Mouse (Mus musculus) midbrain, embryonic 16.5 days (tissue): Measurements from ENCODE around the gene Olfr1175-ps. TPM values are rescaled to one million over a fixed set of nuclear protein-coding genes. Genes with fewer than 3 reads are reported as not detected.

Experiments
- ATAC-seq: fragments of 200-750 bp; cut with Nextera tagmentation; 2 replicates; pipeline ENCODE4 v1.8.0; 2017; ENCODE audit warnings: moderate TSS enrichment
- H3K27ac ChIP-seq: fragments of 300-500 bp; sonication (generic); 2 replicates; pipeline ENCODE4 v1.5.1; 2014; ENCODE audit warnings: mild to moderate bottlenecking, low read length, mixed read lengths
- H3K27me3 ChIP-seq: fragments of 300-500 bp; sonication (generic); 2 replicates; pipeline ENCODE4 v1.6.1; 2014; ENCODE audit warnings: low read depth, low read length, mixed read lengths; ENCODE audit not compliant: control insufficient read depth, insufficient read depth
- H3K36me3 ChIP-seq: fragments of 300-500 bp; sonication (generic); 2 replicates; pipeline ENCODE4 v1.6.1; 2014; ENCODE audit warnings: mild to moderate bottlenecking, low read length, moderate library complexity, mixed read lengths; ENCODE audit not compliant: control insufficient read depth, insufficient read depth
- H3K4me1 ChIP-seq: fragments of 300-500 bp; sonication (generic); 2 replicates; pipeline ENCODE4 v1.6.1; 2014; ENCODE audit warnings: mild to moderate bottlenecking, low read length, mixed read lengths; ENCODE audit not compliant: control insufficient read depth, insufficient read depth
- H3K4me2 ChIP-seq: fragments of 300-500 bp; sonication (generic); 2 replicates; pipeline ENCODE4 v1.6.1; 2014; ENCODE audit warnings: mild to moderate bottlenecking, low read length, mixed read lengths
- H3K4me3 ChIP-seq: fragments of 300-500 bp; sonication (generic); 2 replicates; pipeline ENCODE4 v1.5.1; 2014; ENCODE audit warnings: low read depth, mild to moderate bottlenecking, low read length, moderate library complexity, mixed read lengths
- H3K9ac ChIP-seq: fragments of 300-500 bp; sonication (generic); 2 replicates; pipeline ENCODE4 v1.6.1; 2014; ENCODE audit warnings: low read depth, low read length, mixed read lengths
- H3K9me3 ChIP-seq: fragments of 300-500 bp; sonication (generic); replicated peaks from 2 replicates; pipeline ENCODE4 v1.6.1; 2014; ENCODE audit warnings: mild to moderate bottlenecking, low read length, mixed read lengths; ENCODE audit not compliant: control insufficient read depth, poor library complexity, severe bottlenecking
- WGBS: fragments of 180-500 bp; shearing (Covaris S2); extraction: QIAGEN DNeasy Blood & Tissue Kit; methylation state at CpG from one replicate; pipeline ENCODE4 v1.1.7; 2014; 5-methylcytosine and 5-hydroxymethylcytosine counted together
- polyA plus RNA-seq: library from polyadenylated mRNA; unstranded; fragments of >200 nt; fragmentation: Nextera tagmentation; extraction: Ambion mirVana; gene quantifications from 2 replicates; pipeline ENCODE4 v1.2.1, GENCODE M21; 2015

Gene Olfr1175-ps
- not detected in 2 replicates for polyA plus RNA-seq

- ATAC-seq = no peak
- H3K4me3 ChIP-seq = no peak within 1 kb of the TSS
- H3K4me2 ChIP-seq = no peak within 1 kb of the TSS
- H3K36me3 ChIP-seq = no peaks in the 10 kb centered on the region
- WGBS = 86% methylated on average over 2 of the region's 2 CpGs
- H3K9ac ChIP-seq = no peak within 1 kb of the TSS
- no peak within 1 kb of the TSS for H3K27ac ChIP-seq
- no peaks in the 10 kb centered on the region for H3K9me3 ChIP-seq
- no peaks in the 10 kb centered on the region for H3K27me3 ChIP-seq
- H3K4me1 ChIP-seq = no peaks in the 10 kb centered on the region
Observed at GRCm38 (mm10) chr2:88327115-88327514, at the start of gene Olfr1175-ps. TSS of gene Olfr1175-ps (minus strand) at chr2:88327215.

GRCm38 (mm10) chr2:88356304-88356703 lies 29.3 kb upstream of the Olfr1175-ps start:
- Histone ChIP-seq H3K4me1 (no peaks in the 10 kb centered on the region), H3K9ac (no peak overlapping the region), H3K27ac (no peak overlapping the region), H3K4me2 (no peak overlapping the region), H3K36me3 (no peaks in the 10 kb centered on the region), H3K27me3 (no peaks in the 10 kb centered on the region), H3K4me3 (no peak overlapping the region), H3K9me3 (no peaks in the 10 kb centered on the region)
- ATAC-seq = peak; percentile 76
- 3% methylated on average over 2 of the region's 2 CpGs for WGBS

- WGBS = 92% methylated on average over 1 of the region's 1 CpGs
- H3K27me3 ChIP-seq = no peaks in the 10 kb centered on the region
- ATAC-seq = no peak
Observed at GRCm38 (mm10) chr2:88346392-88346791, 19.4 kb upstream of the Olfr1175-ps start, which contains the start of gene Olfr1177-ps. TSS of gene Olfr1177-ps (minus strand) at chr2:88346492.

GRCm38 (mm10) chr2:88336421-88336820 lies 9.4 kb upstream of the Olfr1175-ps start, which contains the start of gene Olfr1176:
TSS of gene Olfr1176 (plus strand) at chr2:88336721.
- H3K4me3 ChIP-seq = no peak within 1 kb of the TSS
- WGBS = 63% methylated on average over 1 of the region's 1 CpGs
- no peak for ATAC-seq

More at GRCm38 (mm10) chr2:88346392-88346791, 19.4 kb upstream of the Olfr1175-ps start, which contains the start of gene Olfr1177-ps:
- Histone ChIP-seq H3K36me3 (no peaks in the 10 kb centered on the region), H3K4me2 (no peak within 1 kb of the TSS), H3K4me1 (no peaks in the 10 kb centered on the region), H3K9me3 (no peaks in the 10 kb centered on the region), H3K4me3 (no peak within 1 kb of the TSS), H3K9ac (no peak within 1 kb of the TSS), H3K27ac (no peak within 1 kb of the TSS)

GRCm38 (mm10) chr2:88315035-88315434 lies 12.0 kb downstream of the Olfr1175-ps start, which contains the start of gene Olfr1174-ps:
TSS of gene Olfr1174-ps (minus strand) at chr2:88315135.
- H3K36me3 ChIP-seq = no peaks in the 10 kb centered on the region
- H3K9me3 ChIP-seq = no peaks in the 10 kb centered on the region
- H3K27ac ChIP-seq = no peak within 1 kb of the TSS
- WGBS = 96% methylated on average over 4 of the region's 4 CpGs
- no peak for ATAC-seq
- no peaks in the 10 kb centered on the region for H3K27me3 ChIP-seq
- no peak within 1 kb of the TSS for H3K4me3 ChIP-seq
- no peak within 1 kb of the TSS for H3K4me2 ChIP-seq
- H3K9ac ChIP-seq = no peak within 1 kb of the TSS
- H3K4me1 ChIP-seq = no peaks in the 10 kb centered on the region

More at GRCm38 (mm10) chr2:88336421-88336820, 9.4 kb upstream of the Olfr1175-ps start, which contains the start of gene Olfr1176:
- H3K9me3 ChIP-seq = no peaks in the 10 kb centered on the region
- no peaks in the 10 kb centered on the region for H3K36me3 ChIP-seq
- no peaks in the 10 kb centered on the region for H3K27me3 ChIP-seq
- H3K9ac ChIP-seq = no peak within 1 kb of the TSS
- H3K4me1 ChIP-seq = no peaks in the 10 kb centered on the region
- no peak within 1 kb of the TSS for H3K27ac ChIP-seq
- no peak within 1 kb of the TSS for H3K4me2 ChIP-seq

GRCm38 (mm10) chr2:88279775-88280174 lies 47.2 kb downstream of the Olfr1175-ps start, which contains the start of gene Olfr1173:
TSS of gene Olfr1173 (minus strand) at chr2:88279875.
- Histone ChIP-seq H3K27ac (no peak within 1 kb of the TSS), H3K9me3 (no peaks in the 10 kb centered on the region), H3K4me2 (no peak within 1 kb of the TSS), H3K4me1 (no peaks in the 10 kb centered on the region), H3K36me3 (no peaks in the 10 kb centered on the region), H3K4me3 (no peak within 1 kb of the TSS), H3K9ac (no peak within 1 kb of the TSS), H3K27me3 (no peaks in the 10 kb centered on the region)
- ATAC-seq = no peak

Other genes with a start within 250 kb of the Olfr1175-ps start
- gene Olfr1164, start 233.2 kb downstream of the Olfr1175-ps start, polyA plus RNA-seq = not detected in 2 replicates
- not detected in 2 replicates for gene Olfr1166, start 198.9 kb downstream of the Olfr1175-ps start, polyA plus RNA-seq
- not detected in 2 replicates for gene Olfr1167, start 172.0 kb downstream of the Olfr1175-ps start, polyA plus RNA-seq
- gene Olfr1168, start 145.3 kb downstream of the Olfr1175-ps start, polyA plus RNA-seq = not detected in 2 replicates
- gene Olfr1170, start 98.9 kb downstream of the Olfr1175-ps start, polyA plus RNA-seq = not detected in 2 replicates
- gene Olfr1173, start 47.3 kb downstream of the Olfr1175-ps start, polyA plus RNA-seq = not detected in 2 replicates
- gene Olfr1174-ps, start 12.1 kb downstream of the Olfr1175-ps start, polyA plus RNA-seq = not detected in 2 replicates
- not detected in 2 replicates for gene Olfr1176, start 9.5 kb upstream of the Olfr1175-ps start, polyA plus RNA-seq
- not detected in 2 replicates for gene Olfr1177-ps, start 19.3 kb upstream of the Olfr1175-ps start, polyA plus RNA-seq
- gene Olfr1178, start 59.8 kb upstream of the Olfr1175-ps start, polyA plus RNA-seq = not detected in 2 replicates
- not detected in 2 replicates for gene Olfr1179, start 79.2 kb upstream of the Olfr1175-ps start, polyA plus RNA-seq
- gene Olfr1180, start 91.9 kb upstream of the Olfr1175-ps start, polyA plus RNA-seq = not detected in 2 replicates
- gene Olfr1181, start 99.0 kb upstream of the Olfr1175-ps start, polyA plus RNA-seq = not detected in 2 replicates
- gene Gm13757, start 121.9 kb upstream of the Olfr1175-ps start, polyA plus RNA-seq = not detected in 2 replicates
- not detected in 2 replicates for gene Olfr1183, start 127.7 kb upstream of the Olfr1175-ps start, polyA plus RNA-seq
- not detected in 2 replicates for gene Olfr1184, start 156.4 kb upstream of the Olfr1175-ps start, polyA plus RNA-seq
- gene Olfr1185-ps1, start 166.1 kb upstream of the Olfr1175-ps start, polyA plus RNA-seq = not detected in 2 replicates
- not detected in 2 replicates for gene Olfr1186, start 191.3 kb upstream of the Olfr1175-ps start, polyA plus RNA-seq
- gene Olfr1188, start 229.7 kb upstream of the Olfr1175-ps start, polyA plus RNA-seq = not detected in 2 replicates